Mouse (Mus musculus): ENCODE data around the gene Nap1l1.

Gene Nap1l1

DNA sequence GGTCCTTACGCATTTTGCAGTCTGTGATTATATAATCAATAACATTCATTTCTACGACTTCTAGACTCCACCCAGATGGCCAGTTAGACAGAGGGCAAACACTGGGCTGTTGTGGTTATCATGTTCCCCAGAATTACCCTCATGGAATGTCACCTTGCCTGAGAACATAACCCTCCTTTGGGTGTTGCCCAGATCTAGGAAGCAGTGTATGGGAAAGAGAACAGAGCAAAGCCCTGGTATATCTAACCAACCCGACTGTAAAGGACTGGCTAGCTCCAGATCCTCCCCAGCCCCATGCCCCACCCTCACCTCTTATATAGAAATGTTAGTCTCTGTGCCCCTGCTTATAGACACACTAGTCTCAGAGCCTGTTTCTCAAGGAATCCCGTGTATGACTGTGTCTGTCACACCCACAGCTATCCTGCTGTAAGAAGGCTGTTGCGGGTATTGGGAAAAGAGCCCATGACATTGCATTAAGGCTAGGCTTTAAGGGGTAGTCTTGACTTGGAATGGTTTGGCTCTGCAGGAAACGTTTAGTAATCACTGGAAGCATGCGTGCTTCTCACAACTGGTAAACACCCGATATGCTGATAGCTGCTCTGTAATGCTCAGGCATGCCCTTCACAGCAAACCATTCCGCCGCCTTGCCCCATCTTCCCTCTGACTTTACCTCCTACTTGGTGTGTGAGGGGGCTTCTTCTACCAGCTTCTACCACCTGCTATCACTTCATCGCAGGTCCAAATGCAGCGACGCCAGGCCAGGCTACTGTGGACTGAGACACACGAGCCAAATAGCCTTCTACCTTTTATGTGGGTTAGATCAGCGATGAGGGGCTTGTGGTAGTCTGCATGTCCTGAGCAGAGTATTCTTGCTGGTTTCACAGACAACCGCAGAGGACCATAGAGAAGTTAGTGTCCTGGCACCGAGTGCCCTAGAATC lies 42.3 kb downstream of the Nap1l1 start:
- DNase-seq (ENCODE audit: extremely low read depth, low read depth) = no peak

DNA sequence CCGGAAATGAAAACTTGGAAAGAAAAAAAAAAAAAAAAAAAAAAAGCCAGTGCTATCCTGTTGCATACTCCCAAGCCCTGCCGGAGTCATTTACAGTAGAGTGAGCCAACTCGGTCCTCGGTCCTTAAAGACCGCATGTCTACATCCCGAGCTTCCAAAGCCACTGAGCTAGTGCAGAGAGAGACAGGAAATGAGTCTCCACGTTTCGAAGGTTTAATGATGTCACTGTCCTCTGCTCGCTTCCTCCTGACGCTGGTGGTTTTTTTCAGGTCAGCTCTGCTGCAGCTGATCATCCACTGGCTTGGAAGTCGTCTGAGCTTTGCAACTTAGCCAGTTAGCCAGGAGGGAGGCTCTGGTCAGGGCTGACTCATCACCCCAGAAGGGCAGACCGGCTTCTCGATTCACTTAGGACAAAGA lies 43.2 kb downstream of the Nap1l1 start:
- no peak for DNase-seq (ENCODE audit: extremely low read depth, low read depth)

DNA sequence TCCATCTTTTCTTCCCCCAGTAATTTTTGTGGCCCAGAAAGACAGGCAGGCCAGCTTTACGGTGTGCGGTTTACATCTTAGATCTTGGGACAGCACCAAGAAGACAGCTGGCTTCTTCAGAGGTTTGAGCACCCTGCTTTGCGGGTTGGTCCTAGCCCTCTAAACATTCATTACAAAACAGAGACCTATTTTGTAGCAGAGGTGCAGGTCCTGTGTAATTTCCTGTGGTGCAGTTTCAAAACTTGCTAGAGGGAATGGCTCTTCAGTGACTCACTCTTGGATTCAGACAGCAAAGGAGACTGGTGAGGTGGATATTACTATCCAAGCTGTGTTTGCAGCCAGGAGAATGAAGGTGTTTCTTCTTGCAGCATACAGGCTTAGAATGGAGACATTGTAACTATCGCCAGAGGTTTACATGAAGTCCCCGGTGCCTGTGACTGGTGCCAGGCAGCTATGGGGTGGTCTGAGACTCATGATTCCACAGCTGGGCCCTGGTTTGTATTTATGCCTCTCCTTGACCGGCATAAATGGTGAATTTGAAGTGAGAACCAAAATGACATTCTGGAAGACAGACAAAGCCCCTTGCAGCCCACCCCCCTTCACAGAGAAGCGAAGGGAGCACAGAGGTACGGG lies 43.9 kb downstream of the Nap1l1 start:
- no peak for DNase-seq (ENCODE audit: extremely low read depth, low read depth)

DNA sequence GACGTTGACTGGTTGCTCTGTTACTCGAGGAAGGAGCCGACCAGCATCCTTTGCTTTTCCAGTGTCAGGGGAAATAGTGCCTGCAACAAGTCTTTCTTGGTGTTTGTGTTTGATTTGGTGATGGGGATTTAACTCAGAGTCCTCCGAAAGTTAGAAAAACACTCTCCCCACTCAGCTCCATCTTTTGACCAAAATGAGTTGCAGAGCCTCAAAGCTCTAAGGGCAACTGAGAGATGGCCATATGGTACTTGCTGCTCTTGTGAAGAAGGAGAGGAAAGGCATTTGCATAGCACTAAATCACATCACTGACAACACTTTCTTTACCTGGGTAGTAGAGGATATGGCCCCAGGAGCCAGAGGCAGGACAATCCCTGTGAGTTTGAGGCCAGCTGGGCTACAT lies 45.3 kb downstream of the Nap1l1 start:
- no peak for DNase-seq (ENCODE audit: extremely low read depth, low read depth)

DNA sequence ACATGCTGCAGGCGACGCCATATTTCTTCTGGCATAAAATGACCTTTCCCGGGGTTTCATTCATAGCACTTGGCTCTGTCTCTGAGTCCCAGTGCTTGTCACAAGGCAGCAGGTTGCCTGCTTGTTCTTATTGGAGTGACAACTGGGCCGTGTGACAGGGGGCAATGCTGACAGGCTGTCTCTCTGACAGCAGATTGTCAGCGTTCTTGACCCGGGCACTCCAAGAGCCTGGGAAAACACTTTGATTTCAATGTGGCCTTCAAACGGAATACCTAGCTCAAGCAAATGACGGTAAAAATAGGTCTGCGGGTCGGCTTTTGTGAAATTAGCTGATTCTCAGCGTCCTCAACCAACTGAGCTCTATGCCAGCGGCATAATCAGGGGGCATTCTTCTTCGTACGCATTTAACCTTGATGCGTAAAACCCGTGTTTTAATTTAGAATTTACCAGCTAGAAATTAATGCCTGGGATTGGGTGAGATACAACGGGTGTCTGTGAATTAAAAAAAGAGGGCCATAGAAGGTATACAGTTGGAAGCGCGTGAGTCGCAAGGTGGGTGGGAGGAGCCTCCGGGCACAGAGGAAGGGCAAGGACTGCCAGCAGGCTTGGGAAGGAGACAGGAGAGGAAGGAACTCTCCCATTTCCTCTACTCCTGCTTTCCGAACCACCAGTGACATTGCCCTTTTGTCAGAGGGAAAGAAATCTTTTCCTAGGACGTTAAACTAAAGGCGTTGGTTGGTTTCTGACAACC lies 46.8 kb downstream of the Nap1l1 start:
- DNase-seq (ENCODE audit: extremely low read depth, low read depth) = no peak

DNA sequence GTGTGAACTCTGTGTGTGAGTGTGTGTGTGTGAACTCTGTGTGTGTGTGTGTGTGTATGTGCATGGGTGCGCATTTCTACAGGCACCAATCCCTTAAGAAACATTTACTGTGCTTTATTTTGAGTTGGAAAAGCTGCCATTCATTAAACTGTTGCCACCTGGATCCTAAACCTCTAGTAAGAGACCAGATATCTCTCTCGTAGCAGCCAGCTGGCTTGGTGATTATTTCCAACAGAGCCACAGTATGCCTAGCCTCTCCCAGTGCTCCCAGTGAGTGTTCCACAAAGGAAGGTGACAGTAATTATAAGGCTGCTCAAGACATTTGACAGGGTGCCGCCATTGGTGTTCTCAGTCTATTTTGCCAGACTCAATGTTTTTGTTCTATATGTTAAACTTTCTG lies 47.6 kb downstream of the Nap1l1 start:
- no peak for DNase-seq (ENCODE audit: extremely low read depth, low read depth)

DNA sequence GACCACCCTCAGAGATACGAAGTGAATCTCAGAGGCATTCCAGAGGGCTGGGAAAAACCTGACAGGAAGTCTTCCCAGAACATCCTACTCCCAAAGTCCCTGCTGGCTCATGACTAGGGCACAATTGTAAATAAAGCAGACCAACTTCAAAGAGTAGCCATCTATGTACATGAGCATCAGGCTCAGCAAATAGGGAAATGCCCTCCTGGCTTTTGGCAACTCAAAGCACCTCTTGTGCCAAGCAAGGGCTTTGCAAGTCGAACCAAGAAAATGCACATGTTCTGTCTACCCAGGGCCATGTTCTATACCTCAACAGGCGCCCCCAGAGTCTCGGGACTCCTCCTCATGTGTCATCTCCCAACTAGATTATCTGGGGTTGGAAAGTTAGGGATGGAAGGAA lies 48.6 kb downstream of the Nap1l1 start:
- no peak for DNase-seq (ENCODE audit: extremely low read depth, low read depth)

DNA sequence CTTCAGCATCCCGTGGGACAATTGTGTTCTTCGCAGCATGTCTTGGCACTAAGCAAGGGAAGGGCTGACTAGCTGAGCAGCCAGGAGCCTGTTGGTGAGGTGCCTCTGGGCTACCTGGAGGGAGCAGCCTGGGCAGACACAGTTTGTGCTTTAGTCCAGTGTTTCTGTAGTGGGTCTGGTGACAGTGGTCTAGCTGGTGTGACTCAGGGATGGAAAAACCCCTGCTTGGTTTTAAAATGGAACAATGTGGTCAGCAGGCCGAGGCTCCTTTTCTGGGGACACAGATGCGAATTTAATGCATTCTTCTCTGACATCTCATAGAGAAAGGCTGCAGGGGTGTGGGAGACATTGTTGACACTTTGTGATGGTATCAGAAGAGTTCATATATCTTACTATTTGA lies 49.2 kb downstream of the Nap1l1 start:
- DNase-seq (ENCODE audit: extremely low read depth, low read depth) = no peak

DNA sequence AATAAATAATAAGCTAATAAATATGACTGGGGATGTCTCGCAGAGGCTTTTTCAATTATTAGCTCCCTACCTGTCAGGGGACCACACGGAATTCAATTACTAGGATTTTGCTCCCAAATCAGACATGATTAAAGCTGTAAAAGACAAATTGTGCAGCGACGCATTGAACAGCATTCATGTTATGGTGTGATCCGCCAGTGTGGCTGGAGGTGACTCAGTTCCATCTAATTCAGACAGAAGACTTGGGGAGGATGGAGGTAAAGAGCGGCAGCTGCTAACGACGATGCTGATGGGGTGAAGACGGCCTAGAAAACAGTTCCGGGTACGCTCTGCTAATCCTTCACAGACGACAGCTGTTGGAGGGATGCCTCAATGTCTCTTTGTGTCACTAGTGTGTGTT lies 50.9 kb downstream of the Nap1l1 start:
- no peak for DNase-seq (ENCODE audit: extremely low read depth, low read depth)

DNA sequence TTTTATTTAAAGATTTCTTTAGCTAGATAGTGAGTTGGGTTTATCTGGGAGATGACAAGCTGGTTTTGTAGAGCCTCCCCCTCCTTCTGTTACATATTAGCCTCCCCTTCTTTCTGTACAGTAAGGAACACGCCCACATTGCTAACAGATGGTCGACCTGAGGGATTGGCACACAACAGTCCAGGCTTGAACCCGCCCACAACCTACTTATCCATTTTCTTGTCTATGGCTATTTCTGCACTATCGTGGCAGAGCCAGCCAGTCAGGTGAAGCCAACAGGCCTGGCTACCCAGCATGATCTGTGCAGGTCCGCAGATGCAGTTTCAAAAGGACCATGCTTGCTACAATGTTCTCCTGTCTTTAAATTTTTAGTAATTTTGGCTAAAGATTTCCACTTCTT lies 54.0 kb downstream of the Nap1l1 start:
- no peak for DNase-seq (ENCODE audit: extremely low read depth, low read depth)

DNA sequence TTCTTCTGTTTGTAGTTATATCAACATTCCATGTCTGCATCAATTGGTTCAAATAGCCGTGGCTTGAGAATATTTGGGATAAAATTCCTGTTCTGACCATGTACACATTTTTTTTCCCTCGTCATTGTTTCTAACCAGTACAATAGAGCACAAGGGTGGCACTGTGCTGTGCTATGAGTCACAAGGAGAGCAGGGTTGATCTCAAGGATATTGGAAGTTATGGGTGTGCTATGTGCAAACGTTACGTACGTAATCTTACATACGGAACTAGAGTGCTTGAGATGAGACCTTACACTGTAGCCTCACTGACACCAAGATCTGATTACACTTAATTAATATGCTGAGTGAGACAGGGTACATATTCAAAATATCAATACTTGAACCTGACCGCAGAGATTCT lies 54.6 kb downstream of the Nap1l1 start:
- no peak for DNase-seq (ENCODE audit: extremely low read depth, low read depth)

DNA sequence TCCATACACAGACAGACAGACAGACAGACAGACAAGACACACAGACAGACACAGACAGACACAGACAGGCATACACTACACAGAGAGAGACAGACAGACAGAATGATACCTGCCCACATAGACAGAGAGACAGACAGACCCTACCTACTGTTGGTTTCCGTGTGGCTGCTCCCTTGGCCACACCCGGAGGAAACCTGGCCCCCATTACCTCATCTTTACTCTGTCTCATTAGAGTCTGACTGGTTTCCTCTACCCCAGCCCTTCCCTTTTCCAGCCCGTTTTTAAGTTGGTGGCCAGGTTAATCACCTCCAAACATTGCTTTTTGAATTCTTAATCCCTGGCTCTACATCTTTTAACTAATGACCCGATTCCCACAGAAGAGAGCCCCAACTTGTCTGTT lies 55.3 kb downstream of the Nap1l1 start:
- DNase-seq (ENCODE audit: extremely low read depth, low read depth) = no peak

DNA sequence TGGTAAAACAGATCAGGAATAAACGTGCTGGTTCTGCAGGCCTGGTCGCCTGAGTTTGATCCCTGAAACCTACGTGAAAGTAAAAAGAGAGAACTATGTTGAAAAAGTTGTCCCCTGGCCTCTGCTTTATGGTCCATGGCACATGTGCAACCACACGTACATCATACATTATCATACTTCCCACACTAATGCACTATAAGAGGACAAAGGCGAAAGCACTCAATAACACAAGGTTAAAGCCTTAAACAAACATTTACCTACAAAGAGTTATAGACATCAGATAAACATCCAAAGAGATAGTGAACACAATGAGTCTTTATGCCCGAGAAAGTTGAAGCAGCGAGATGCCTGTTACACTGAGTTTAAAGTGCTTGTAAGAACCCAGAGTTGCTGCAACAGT lies 57.4 kb downstream of the Nap1l1 start:
- no peak for DNase-seq (ENCODE audit: extremely low read depth, low read depth)

DNA sequence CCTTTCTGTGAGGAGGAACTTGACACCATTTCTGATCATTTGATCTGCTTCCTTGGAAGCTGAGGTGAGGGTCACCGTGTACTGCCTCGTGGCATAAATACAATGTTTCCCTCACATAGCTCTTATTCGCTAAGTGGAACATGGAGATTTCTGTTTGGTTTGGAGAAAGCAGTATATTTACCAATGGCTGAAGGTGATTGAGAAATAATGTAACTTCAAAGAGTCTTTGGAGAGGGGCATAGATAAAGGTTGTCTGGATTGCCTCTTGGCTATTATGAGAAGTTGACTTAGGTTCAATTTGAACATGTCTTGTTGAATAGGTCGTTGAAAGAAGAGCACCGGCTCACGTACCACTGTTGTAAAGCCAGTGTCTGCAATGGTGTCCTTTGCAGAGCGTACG lies 61.7 kb downstream of the Nap1l1 start:
- no peak for DNase-seq (ENCODE audit: extremely low read depth, low read depth)

DNA sequence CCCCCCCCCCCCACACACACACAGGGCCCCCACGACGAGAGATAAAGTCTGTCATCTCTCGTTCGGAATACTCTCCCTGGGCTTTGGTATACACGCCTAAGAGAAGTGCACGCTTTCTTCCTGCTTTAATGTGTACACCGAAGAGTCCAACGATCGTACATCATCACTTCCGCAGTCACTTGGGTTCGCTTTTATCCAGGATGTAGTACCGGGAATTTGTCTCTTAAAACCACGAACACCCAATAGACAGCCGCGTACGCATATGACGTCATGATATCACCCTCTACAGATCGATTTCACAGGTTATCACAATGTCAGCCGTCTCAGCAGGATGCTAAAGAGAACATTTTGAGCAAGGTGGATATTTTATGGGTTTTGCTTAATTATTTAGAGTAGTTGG lies 64.4 kb downstream of the Nap1l1 start:
- no peak for DNase-seq (ENCODE audit: extremely low read depth, low read depth)

DNA sequence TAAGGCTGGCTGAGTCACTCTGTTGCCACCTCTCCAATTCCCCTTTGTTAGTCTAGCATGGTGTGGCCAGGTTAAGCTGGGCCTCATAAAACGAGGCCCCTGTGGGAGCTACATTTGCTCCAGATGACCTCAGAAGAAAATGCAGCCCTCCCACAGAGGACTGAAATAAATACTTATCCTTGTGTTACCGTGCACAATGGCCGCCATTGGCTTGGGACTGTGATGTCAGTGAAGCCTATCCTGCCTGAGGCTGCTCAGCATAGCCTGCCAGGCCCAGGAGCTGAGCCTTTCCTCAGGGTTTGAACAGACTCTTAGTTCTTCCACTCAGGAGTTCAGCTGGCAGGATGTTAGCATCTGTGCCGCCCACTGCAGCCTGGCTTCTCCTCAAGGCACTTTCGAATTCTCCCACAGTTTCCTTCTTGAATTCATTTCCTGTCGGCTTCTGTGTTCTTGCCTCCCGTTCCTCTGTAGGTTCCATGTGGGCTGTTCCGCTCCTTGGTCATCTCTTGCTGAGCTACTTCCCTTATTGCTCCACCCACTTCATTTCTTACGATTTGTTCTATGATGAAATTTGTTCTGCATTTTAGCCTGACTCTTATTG lies 66.8 kb downstream of the Nap1l1 start:
- no peak for DNase-seq (ENCODE audit: extremely low read depth, low read depth)

DNA sequence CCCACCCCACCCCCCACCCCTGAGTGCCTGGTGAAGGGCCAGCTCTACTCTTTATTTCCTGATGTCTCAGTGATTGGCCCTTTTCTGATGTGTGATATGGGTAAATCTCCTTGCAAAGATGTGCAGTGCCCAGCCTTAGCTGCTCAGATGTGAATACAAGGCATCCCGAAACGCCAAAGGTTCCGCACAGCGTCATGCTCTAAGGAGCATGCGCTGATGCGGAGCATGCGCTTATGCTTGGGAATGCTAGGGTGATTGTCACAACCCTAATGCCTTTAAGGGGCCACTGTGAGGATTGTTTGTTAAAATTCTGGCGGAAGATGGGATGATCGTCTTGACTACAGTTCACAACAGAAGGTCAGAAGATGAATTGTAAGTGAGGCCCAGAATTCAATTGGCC lies 67.7 kb downstream of the Nap1l1 start:
- no peak for DNase-seq (ENCODE audit: extremely low read depth, low read depth)

DNA sequence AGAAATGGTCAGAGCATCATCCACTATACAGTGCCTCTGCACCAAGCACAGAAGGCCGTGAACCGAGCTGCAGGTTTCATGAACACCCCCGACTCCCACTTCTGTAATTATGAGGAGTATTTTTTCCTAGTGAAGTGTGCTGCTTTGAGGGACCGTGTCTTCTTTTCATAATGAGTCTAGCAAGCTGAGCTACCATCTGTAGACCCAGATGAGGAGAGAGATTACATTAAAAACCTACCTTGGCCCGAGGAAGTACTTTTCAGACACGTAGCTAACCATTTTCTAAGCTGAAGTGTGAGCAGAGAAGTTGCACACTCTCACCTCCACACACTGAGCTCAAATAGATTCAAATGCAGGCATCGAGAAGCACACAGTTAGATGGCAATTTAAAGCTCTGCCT lies 70.1 kb downstream of the Nap1l1 start:
- DNase-seq (ENCODE audit: extremely low read depth, low read depth) = no peak

DNA sequence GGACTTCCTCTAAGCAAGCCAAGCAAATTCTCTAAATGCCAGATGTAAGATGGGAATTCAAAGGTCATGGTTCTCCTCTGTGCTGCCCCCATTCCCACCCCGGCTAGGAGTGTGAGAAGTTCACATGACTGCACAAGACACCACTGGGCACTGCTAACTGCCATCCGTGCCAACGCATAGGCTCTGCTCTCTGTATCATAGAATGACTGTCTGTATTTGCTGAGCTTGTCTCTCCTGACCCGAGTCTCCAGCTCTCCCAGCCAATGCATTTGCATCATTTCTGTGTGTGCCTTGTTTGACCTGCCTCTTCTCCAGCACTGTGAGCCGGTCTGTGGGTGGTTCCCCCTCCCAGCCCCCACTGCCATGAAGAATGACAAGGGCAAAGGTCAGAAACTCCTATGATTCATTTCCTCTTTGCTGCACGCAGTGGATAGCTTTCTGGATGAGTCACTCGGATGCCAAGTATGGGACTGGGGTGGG lies 70.8 kb downstream of the Nap1l1 start:
- DNase-seq (ENCODE audit: extremely low read depth, low read depth) = no peak

DNA sequence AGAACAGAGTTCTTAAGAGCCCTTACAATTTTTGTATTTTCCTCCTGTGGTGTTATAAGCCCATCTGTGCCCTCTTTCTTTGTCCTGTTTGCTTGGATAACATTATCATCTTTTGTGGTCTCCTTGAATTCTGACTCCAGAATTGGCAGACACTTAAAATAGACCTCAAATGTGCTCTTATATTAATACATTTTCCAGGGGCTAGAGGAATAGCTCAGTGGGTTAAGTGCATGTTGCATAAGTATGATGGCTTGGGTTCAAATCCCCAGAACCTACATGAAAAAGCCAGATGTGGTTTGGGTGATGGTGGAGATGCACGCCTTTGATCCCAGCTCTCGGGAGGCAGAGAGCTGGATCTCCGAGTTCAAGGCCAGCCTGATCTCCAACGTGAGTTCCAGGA lies 71.3 kb downstream of the Nap1l1 start:
- no peak for DNase-seq (ENCODE audit: extremely low read depth, low read depth)

DNA sequence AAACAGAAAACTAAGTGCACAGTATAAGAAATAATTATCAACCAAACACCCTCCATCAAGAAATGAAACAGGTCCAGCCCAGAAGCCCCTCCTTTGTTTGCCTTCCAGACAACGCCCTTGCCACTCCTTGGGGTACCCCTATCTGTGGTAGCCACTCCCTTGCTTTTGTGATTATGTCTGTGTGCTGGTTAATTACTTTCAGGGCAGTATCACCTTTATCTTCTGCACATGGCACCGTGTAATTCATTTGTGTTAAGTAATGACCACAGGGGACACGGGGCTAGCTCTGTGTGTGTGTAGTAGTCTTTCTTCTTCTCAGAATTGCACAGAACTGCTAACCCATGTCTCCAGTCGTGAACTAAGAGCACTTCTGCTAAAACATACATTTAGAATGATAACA lies 72.6 kb downstream of the Nap1l1 start:
- DNase-seq (ENCODE audit: extremely low read depth, low read depth) = no peak
